Mouse (Mus musculus) Patski (cell line): ENCODE data around the gene Tcf7l2. TPM values are rescaled to one million over a fixed set of nuclear protein-coding genes. Genes with fewer than 3 reads are reported as not detected.

Experiments
- ATAC-seq: fragments of 100-300 bp; one replicate; pipeline ENCODE4 v1.8.0; 2021
- CTCF ChIA-PET: fragments of 350-600 bp; sonication (Branson Sonifier 250); formaldehyde crosslinking; loops from one replicate; lab custom pipeline; 2022; ENCODE audit warnings: inconsistent platforms; lab: Charles Lee
- POLR2A ChIA-PET: fragments of 350-600 bp; sonication (Branson Sonifier 250); formaldehyde crosslinking; loops from one replicate; lab custom pipeline; 2022; ENCODE audit warnings: antibody characterized with exemption, inconsistent platforms; lab: Charles Lee
- DNase-seq: peaks from one replicate; pipeline ENCODE4 v3.0.0-alpha.2; 2011; ENCODE audit warnings: low read depth, low spot score
- H3K27me3 ChIP-seq: fragments of 371-371 bp; one replicate; pipeline ENCODE4 v1.5.1; 2021
- CTCF ChIP-seq: fragments of 100-300 bp; IDR thresholded peaks from one replicate; pipeline ENCODE4 v1.5.1; 2021
- in situ Hi-C: fragments of 300-500 bp; cut with MboI; formaldehyde crosslinking; loops from 3 replicates; pipeline ENCODE4 v1.11.1; 2018; ENCODE audit warnings: low pct_unique_long_range_greater_than_20kb, mixed read lengths
- polyA plus RNA-seq: library from polyadenylated mRNA; unstranded; gene quantifications from one replicate; pipeline ENCODE4 v1.2.3, GENCODE M21; 2021

Tcf7l2 gene
- polyA plus RNA-seq, 1 experiment from 2014 or later: 22.1 TPM

DNA sequence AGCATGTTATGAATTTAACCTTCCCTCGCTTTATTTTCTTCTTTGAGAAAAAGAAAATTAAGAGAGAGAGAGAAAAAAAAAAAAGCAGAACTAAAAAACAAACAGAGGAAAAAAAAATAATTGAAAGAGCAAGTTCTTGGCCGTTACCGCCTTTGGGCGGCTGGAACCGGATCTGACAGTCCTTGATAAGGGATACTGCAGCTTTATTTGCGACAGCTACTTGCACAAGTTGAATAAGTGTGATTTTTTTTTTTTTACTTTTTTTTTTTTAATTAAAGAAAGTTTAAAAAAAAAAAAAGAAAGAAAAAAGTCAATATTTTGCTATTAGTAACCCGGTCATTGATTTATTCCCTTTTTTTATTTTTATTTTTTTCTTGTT is 183.8 kb downstream of the Tcf7l2 start:
- in situ Hi-C loops: no loop called here
- no peak for ATAC-seq
- ChIA-PET CTCF (no interaction called here), POLR2A (interaction anchor here (0.6 kb wide), 1 partner anchor 26 kb away, joined by 3 read pairs; no protein-coding TSS in a partner anchor)
- no peak for TF ChIP-seq CTCF
- no peak for DNase-seq
- H3K27me3 ChIP-seq: no peaks in the 10 kb centered on the region

DNA sequence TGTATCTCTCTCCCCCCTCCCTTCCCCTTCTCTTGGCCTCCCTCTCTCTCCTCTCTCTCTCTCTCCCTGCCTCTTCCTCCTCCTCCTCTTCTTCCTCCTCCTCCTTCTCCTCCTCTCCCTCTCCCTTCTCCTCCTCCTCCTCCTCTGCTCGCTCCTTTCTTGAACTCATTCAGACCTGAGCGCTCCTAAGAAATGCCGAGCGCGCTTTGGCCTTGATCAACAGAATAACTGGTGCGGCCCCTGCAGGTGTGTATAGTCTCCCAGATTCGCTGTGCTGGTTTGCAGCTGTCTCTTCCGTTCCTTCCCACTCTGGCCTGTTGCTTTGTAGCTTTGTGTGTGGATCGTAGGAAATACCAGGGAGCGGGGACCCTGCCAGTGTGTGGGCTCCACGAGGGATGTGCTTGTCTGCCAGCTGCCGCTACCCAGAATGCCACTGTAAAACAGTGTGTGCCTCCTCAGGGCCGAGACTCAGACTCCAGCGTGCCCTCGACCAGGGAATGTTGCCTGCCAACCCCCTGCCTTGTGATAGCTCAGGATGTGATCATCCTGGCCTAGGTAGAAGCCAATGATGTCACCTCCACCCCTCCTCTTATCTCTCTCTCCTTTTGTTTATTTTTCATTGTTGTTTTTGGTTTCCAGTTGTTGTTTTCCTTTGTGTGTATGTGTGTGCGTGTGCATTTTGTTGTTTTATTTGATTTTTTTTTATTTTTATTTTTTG is 184.3 kb downstream of the Tcf7l2 start:
- ChIA-PET POLR2A (interaction anchor here (0.6 kb wide), 1 partner anchor 27 kb away, joined by 3 read pairs; no protein-coding TSS in a partner anchor), CTCF (interaction anchor here (1.5 kb wide), 1 partner anchor 11 kb away, joined by 4 read pairs; no protein-coding TSS in a partner anchor)
- in situ Hi-C loops: no loop called here
- no peak for TF ChIP-seq CTCF
- ATAC-seq (no peak), DNase-seq (no peak)
- H3K27me3 ChIP-seq: no peaks in the 10 kb centered on the region

DNA sequence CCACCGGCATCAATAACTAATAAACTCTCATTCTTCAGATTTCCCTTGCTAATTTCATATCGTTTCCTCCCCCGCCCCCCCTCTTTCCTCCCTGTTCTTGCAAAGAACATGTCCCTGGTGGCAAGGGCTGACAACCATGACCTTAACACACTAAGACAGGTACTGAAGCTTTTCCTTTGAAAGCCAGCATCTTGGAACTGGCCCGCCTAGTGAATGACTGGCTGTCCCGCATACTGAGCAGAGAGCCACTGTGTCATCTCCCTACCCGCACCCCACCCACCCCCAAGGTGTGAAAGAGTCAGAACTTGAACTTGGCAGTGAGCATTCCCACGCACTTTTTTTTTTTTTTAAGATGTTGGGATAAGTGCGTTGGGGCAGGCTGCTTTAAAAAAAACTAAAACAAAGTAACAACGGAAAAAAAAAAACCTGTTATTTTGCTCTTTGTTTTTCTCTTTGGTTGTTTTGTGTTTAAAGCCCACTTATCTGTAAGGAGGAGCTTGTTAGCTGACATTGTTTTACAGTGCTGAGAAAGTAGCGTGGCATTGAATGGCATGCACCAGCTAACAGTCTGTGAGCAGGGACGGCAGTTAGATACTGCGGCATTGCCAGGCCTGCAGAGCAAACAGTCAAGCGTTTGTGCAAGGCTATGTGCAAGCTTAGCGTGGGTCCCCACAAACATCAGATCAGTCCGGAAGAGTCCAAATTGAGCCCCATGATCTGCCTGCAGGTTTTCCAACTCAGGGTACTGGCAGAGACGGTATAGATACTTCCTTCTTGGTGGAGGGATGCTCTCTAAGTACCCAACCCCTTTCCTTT is 185.4 kb downstream of the Tcf7l2 start:
- CTCF ChIA-PET: interaction anchor here (1.5 kb wide), 1 partner anchor 10 kb away, joined by 4 read pairs; no protein-coding TSS in a partner anchor
- ATAC-seq: no peak
- POLR2A ChIA-PET: interaction anchor here (0.6 kb wide), 1 partner anchor 26 kb away, joined by 3 read pairs; no protein-coding TSS in a partner anchor
- in situ Hi-C loops: no loop called here
- DNase-seq: no peak
- H3K27me3 ChIP-seq: no peaks in the 10 kb centered on the region
- no peak for TF ChIP-seq CTCF

DNA sequence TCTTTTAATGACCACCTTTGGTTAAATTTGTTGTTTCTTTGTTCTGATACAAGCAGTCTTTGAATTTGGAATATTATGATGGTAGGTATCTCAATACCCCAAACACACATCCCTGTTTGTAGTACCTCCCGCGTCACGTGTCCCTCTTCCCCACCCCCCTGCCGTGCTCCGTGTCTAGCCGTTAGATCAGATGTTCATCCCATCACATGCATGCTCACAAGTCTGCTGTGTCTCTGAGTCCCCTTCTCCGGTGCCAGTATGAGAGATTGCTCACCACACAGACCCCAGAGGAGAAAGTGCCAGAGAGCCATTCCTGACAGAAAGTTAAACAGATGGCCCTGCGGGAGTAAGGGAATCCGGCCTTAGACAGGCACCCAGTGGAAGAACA is 186.0 kb downstream of the Tcf7l2 start:
- POLR2A ChIA-PET: no interaction called here
- ATAC-seq (no peak), DNase-seq (no peak)
- H3K27me3 ChIP-seq: no peaks in the 10 kb centered on the region
- no peak for TF ChIP-seq CTCF
- CTCF ChIA-PET: no interaction called here
- in situ Hi-C loops: no loop called here

DNA sequence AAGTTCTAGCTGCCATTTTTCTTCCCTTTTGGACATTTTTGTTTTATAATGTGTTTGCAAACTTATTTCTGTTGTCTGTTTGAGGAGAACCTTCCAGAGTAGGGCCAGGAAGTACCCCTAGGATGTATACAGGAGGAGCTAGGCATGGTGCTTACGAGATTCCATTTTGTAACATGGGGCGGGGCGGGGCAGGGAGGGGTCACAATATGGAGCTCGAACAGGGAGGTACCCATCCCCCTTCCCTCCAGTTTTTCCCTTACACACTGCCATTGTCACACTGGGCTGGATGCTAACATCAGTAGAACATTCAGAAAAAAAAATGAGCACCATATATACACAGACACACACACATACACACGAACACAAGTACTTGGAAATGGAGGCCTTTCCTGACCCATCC is 187.1 kb downstream of the Tcf7l2 start:
- DNase-seq: no peak
- no peak for TF ChIP-seq CTCF
- ATAC-seq: no peak

DNA sequence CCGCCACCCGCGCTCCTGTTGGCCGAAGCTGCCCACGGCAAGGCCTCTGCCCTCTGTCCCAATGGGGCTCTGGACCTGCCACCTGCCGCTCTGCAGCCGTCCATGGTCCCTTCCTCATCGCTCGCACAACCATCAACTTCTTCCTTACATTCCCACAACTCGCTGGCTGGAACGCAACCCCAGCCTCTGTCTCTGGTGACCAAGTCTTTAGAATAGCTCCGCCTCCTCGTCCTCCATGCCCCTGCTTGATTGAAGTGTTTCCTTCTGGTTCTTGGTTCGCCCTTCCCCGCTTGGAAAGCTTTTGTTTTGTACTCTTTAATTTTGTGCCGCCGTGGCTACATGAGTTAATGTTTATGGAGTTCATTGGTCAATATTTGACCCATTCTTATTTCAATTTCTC is 190.0 kb downstream of the Tcf7l2 start:
- no peaks in the 10 kb centered on the region for H3K27me3 ChIP-seq
- ATAC-seq: no peak
- in situ Hi-C loops: no loop called here
- no peak for TF ChIP-seq CTCF
- POLR2A ChIA-PET: interaction anchor here (0.9 kb wide), 1 partner anchor 16 kb away, joined by 3 read pairs; no protein-coding TSS in a partner anchor
- CTCF ChIA-PET: interaction anchor here (1.0 kb wide), 1 partner anchor 12 kb away, joined by 3 read pairs; no protein-coding TSS in a partner anchor
- no peak for DNase-seq

More for the DNA sequence above, 187.1 kb downstream of the Tcf7l2 start:
- ChIA-PET POLR2A (no interaction called here), CTCF (no interaction called here)
- no peaks in the 10 kb centered on the region for H3K27me3 ChIP-seq
- in situ Hi-C loops: no loop called here

DNA sequence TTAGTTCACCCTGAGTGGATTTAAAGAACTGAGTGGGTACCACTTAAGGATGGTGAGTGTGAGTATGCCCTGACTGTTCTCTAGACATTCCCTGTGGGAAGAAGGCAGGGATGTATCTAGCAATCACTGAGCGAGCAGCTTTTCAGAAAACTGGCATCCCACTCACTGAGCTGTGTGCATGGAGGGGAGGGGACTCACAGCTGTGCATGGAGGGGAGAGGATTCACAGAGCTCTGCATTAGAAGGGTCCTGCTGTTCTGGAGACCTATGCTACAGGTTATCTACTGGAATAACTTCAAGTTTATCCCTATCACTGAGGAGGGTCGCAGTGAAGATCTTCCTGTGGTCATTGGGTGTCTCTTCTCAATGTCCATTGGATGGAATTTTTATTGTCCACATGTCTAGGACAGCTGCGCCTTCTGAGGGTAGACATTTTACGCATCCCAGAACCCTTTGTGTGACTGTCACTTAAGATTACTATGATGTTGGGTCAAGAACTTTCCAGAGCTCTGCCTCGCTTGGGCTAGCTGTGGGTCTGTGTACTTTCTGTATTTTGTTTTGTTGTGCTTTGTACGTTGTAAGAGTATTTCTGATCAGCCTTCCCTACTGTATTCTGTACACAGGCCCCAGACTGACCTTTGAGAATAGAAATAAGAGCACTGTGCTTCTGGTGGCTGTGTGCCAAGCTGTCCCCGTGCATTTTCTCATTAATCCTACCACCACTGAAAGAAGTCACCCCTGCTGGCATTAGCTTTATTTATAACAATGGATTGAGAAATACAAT is 192.5 kb downstream of the Tcf7l2 start:
- ChIA-PET CTCF (interaction anchor here (0.9 kb wide), 1 partner anchor 20 kb away, joined by 4 read pairs; no protein-coding TSS in a partner anchor), POLR2A (no interaction called here)
- in situ Hi-C loops: no loop called here
- TF ChIP-seq CTCF: no peak
- ATAC-seq (no peak), DNase-seq (no peak)
- H3K27me3 ChIP-seq: no peaks in the 10 kb centered on the region

DNA sequence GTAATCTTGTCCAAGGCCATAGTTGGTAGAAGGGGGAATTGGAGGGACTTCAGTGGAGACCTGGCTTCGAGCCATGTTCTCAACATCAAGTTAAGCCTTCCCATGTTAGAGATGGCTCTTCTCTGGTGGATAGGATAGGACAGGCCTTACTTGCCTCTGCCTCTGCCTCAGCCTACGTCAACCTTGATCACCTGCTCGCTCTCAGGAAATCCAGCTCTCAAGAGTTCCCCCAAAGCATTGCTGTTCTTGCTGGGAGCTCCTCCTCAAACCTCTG is 193.0 kb downstream of the Tcf7l2 start:
- CTCF ChIA-PET: interaction anchor here (0.9 kb wide), 1 partner anchor 20 kb away, joined by 4 read pairs; no protein-coding TSS in a partner anchor
- POLR2A ChIA-PET: no interaction called here
- no peaks in the 10 kb centered on the region for H3K27me3 ChIP-seq
- TF ChIP-seq CTCF: no peak
- DNase-seq (no peak), ATAC-seq (no peak)
- in situ Hi-C loops: no loop called here

DNA sequence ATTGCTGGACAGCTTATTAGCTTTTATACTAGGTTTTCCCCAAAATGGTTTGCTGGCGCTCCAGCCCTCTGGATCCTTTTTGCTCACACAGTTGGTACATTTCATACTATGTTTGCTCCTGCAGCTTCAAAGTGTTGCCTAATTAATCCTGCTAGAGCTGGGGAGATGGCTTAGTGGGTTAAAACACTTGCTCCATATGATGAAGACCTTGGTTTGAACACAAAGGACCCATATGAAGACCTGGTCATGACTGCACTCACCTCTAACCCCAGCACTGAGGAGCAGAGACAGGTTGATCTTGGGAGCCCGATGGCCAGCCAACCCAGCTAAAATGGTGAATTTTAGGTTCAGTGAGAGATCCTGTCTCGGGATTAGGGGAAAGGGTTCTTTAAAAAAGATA is 195.4 kb downstream of the Tcf7l2 start:
- POLR2A ChIA-PET: no interaction called here
- DNase-seq (no peak), ATAC-seq (no peak)
- in situ Hi-C loops: no loop called here
- no peak for TF ChIP-seq CTCF
- H3K27me3 ChIP-seq: no peaks in the 10 kb centered on the region
- CTCF ChIA-PET: interaction anchor here (1.3 to 1.6 kb wide), 2 partner anchors 10 to 23 kb away, joined by 3 to 4 read pairs; no protein-coding TSS in a partner anchor

DNA sequence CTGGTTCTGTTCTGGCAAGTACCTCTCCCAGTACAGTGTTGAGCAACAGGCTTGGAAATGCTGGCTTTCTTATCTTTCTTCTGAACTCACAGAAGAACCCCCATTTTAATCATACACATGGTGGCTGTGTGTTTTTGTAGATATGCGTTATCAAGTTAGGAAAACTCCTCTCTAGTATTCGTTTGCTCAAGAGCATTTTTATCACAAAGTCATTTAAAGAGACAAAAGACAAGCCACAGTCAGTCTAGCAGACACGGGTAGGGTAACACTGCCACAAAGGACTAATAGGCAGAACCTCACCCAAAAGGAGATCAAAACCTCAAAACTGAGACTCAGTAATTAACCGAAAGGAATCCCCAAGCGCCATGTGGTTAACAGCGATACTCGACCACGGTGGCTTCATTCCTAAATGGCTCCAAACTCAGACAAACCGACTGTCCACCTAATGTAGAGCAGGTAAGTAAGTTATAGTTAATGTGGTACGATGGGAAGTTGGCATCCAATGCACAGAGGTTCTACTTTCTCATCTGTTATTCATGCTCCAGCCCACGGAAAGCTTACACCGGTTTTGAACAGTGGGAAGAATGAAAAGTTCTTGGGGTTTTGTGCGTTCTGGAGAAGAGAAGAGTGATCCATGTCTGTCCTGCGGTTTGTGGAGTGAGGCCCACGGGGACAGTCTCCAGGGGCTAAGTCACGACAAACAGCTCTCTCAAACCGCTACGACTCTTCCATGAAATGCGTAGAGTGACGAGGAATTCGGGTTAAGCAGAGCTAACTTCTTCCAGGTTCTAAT is 196.8 kb downstream of the Tcf7l2 start:
- in situ Hi-C loops: no loop called here
- no peaks in the 10 kb centered on the region for H3K27me3 ChIP-seq
- ChIA-PET POLR2A (no interaction called here), CTCF (interaction anchor here (1.2 kb wide), 1 partner anchor 7 kb away, joined by 3 read pairs; no protein-coding TSS in a partner anchor)
- no peak for TF ChIP-seq CTCF
- ATAC-seq (no peak), DNase-seq (no peak)
